Mouse (Mus musculus): ENCODE data around the gene Krit1. TPM values are rescaled to one million over a fixed set of nuclear protein-coding genes. Genes with fewer than 3 reads are reported as not detected.
"Not testable (repeated sequence)": the region's sequence is repeated elsewhere in the genome, so short reads cannot be mapped to it uniquely, and the experiment has no call there.

Krit1 gene
- polyA plus RNA-seq, 1 experiment from 2014 or later = 18.2 TPM

DNA sequence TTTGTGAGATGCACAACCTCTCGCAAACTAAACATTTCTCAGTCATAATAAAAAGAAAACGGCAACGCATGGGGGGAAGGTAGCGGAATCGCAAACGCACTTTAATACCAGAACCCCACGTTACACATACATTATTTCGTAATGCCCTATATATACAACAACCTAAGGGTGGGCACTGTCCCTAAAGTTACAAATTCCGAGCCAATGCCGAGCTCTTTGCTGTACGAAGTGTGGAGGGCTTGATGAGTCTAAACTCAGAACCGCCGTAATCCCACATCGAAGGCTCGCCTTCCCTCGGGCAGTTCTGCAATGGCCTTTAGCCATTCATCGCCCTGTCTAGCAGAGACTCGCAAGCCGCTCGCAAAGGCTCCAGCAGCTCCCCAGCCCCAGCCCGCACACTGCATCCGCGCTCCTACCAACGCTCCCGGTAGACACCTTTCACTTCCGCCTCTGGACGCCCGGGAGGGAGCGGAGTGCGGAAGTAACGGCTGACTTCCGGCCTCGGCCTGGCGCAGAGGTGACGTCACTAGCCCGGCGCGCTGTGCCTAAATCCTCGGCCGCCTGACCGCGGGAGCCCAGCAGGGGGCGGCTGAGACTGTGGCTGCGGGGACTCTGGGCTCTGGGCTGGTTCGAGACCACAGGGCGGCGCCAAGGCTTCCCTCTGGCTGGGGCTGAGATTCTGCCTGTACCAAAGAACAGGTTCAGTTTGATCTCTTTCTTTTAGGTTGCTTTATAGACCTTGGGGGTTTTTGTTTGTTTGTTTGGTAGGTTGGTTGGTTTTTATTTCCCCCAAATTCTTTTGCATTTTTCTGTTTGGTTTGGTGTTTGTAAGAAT is 90.7 kb downstream of the Krit1 start, which contains the start of gene Mterf1a:
Gene Mterf1a (minus strand): TSS at position 475 of the 835 bp plus-strand sequence.
- not testable (repeated sequence) for DNase-seq (ENCODE audit: low spot score); H3K36me3 ChIP-seq (ENCODE audit: control insufficient read depth, insufficient read depth, low read length); H3K27me3 ChIP-seq (ENCODE audit: control insufficient read depth, insufficient read depth, low read length); H3K4me1 ChIP-seq (replicated peaks; ENCODE audit: control insufficient read depth, insufficient read depth); H3K9me3 ChIP-seq (ENCODE audit: control insufficient read depth, low read length); H3K27ac ChIP-seq (replicated peaks)
- WGBS = 0% methylated on average over 7 of the region's 47 CpGs
- Histone ChIP-seq H3K4me2 (replicated peaks; ENCODE audit: low read depth) (peak within 1 kb of the TSS; percentile 61), H3K4me3 (ENCODE audit: low read depth, low read length) (peak within 1 kb of the TSS; percentile 40), H3K9ac (ENCODE audit: low read length) (peak within 1 kb of the TSS; percentile 32; the same call in 1 of the 2 replicates)
- ATAC-seq (ENCODE audit: low FRiP score, low TSS enrichment) = peak; percentile 100
- TF ChIP-seq CTCF (IDR thresholded peaks at IDR 0.05; ENCODE audit: low read depth) = peak; percentile 49

DNA sequence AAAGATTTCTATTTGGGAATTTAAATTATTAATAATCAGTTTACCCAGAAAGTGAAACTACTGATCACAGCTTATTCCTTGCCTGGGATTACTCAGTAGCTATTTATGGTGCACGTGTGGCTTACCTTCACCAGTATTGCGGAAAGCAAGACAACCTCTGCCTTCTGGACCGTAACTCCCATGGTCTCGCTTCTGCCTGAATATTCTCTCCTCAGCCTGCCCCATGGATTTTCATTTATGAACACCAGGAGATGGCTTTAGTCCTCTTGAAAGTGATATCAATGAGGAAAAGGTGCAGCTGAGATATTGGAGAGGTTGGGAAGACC is 91.3 kb downstream of the Krit1 start:
- not testable (repeated sequence) for H3K4me1 ChIP-seq (replicated peaks; ENCODE audit: control insufficient read depth, insufficient read depth); H3K4me3 ChIP-seq (ENCODE audit: low read depth, low read length)

More for the DNA sequence above, 91.3 kb downstream of the Krit1 start:
- H3K36me3 ChIP-seq (ENCODE audit: control insufficient read depth, insufficient read depth, low read length); ATAC-seq (ENCODE audit: low FRiP score, low TSS enrichment); DNase-seq (ENCODE audit: low spot score); H3K9me3 ChIP-seq (ENCODE audit: control insufficient read depth, low read length); H3K4me2 ChIP-seq (replicated peaks; ENCODE audit: low read depth); H3K9ac ChIP-seq (ENCODE audit: low read length); H3K27ac ChIP-seq (replicated peaks); H3K27me3 ChIP-seq (ENCODE audit: control insufficient read depth, insufficient read depth, low read length): not testable (repeated sequence)
- 94% methylated on average over 4 of the region's 4 CpGs for WGBS

Other genes with a start within 250 kb of the Krit1 start
- gene 1700109H08Rik, start 231.6 kb upstream of the Krit1 start, polyA plus RNA-seq (2015; fragmentation: Nextera tagmentation; extraction: Ambion mirVana) = 0.61 and 0.91 TPM in 2 replicates
- gene Pex1, start 207.1 kb upstream of the Krit1 start, polyA plus RNA-seq (2015; fragmentation: Nextera tagmentation; extraction: Ambion mirVana) = 6.2 and 8.7 TPM in 2 replicates
- gene Rbm48, start 206.6 kb upstream of the Krit1 start, polyA plus RNA-seq (2015; fragmentation: Nextera tagmentation; extraction: Ambion mirVana) = 7.0 TPM in 2 replicates
- not detected in 2 replicates for gene Tmbim7, start 152.0 kb upstream of the Krit1 start, polyA plus RNA-seq (2015; fragmentation: Nextera tagmentation; extraction: Ambion mirVana)
- 40.4 and 40.6 TPM in 2 replicates for gene Gatad1, start 146.0 kb upstream of the Krit1 start, polyA plus RNA-seq (2015; fragmentation: Nextera tagmentation; extraction: Ambion mirVana)
- 5.9 and 6.2 TPM in 2 replicates for gene Ankib1, start 259 bp upstream of the Krit1 start, polyA plus RNA-seq (2015; fragmentation: Nextera tagmentation; extraction: Ambion mirVana)
- gene Lrrd1, start 42.0 kb downstream of the Krit1 start, polyA plus RNA-seq (2015; fragmentation: Nextera tagmentation; extraction: Ambion mirVana) = not detected in 2 replicates
- 4.1 and 4.9 TPM in 2 replicates for gene Mterf1a, start 90.7 kb downstream of the Krit1 start, polyA plus RNA-seq (2015; fragmentation: Nextera tagmentation; extraction: Ambion mirVana)
- 103 and 104 TPM in 2 replicates for gene Akap9, start 124.9 kb downstream of the Krit1 start, polyA plus RNA-seq (2015; fragmentation: Nextera tagmentation; extraction: Ambion mirVana)